Mouse (Mus musculus): ENCODE measurements around the gene Cxcr1. TPM values are rescaled to one million over a fixed set of nuclear protein-coding genes. Genes with fewer than 3 reads are reported as not detected.
A peak's percentile ranks its signal among the peaks of the same experiment; 100 is the strongest.

Cxcr1 gene
- polyA plus RNA-seq, 1 experiment from 2014 or later = not detected

DNA sequence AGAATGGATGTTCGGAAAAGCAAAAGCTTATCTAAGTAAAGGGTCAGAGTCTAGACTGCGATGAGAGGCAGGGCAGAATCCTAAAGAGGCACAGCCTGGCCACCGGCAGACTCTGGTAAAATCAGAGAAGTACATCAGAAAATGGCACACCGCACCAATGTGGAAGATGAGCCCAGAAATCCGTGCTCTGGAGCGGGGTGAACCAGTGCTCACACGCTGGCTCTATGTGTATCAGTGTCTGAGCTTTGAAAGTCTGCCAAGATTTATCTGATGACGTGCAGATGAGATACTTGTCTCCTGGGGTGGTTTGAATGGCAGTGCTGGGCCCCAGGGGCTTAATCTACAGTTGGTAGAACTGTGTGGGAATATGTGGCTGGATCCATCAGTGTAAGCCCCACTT is 4.6 kb upstream of the Cxcr1 start:
- Histone ChIP-seq H3K4me2 (replicated peaks; ENCODE audit: low read depth, low read length) (no peak overlapping the region), H3K9me3 (ENCODE audit: low read length) (no peaks in the 10 kb centered on the region), H3K36me3 (ENCODE audit: insufficient read depth, low read length) (no peaks in the 10 kb centered on the region), H3K4me1 (ENCODE audit: insufficient read depth, low read length) (no peaks in the 10 kb centered on the region), H3K27ac (ENCODE audit: low read length) (no peak overlapping the region), H3K4me3 (ENCODE audit: low read length) (no peak overlapping the region), H3K27me3 (ENCODE audit: insufficient read depth, low read length) (no peaks in the 10 kb centered on the region), H3K9ac (replicated peaks; ENCODE audit: low read length) (no peak overlapping the region)
- no peak for ATAC-seq (ENCODE audit: low FRiP score, low TSS enrichment)
- WGBS = 79% methylated on average over 8 of the region's 8 CpGs

GRCm38 (mm10) chr1:74197726-74198470 is 3.5 kb upstream of the Cxcr1 start:
- no peak for ATAC-seq (ENCODE audit: low FRiP score, low TSS enrichment)
- Histone ChIP-seq H3K27me3 (ENCODE audit: insufficient read depth, low read length) (no peaks in the 10 kb centered on the region), H3K9me3 (ENCODE audit: low read length) (no peaks in the 10 kb centered on the region), H3K4me1 (ENCODE audit: insufficient read depth, low read length) (no peaks in the 10 kb centered on the region), H3K27ac (ENCODE audit: low read length) (no peak overlapping the region), H3K36me3 (ENCODE audit: insufficient read depth, low read length) (no peaks in the 10 kb centered on the region), H3K4me3 (ENCODE audit: low read length) (no peak overlapping the region), H3K4me2 (replicated peaks; ENCODE audit: low read depth, low read length) (no peak overlapping the region), H3K9ac (replicated peaks; ENCODE audit: low read length) (no peak overlapping the region)
- 76% methylated on average over 12 of the region's 12 CpGs for WGBS

- no peak overlapping the region for H3K4me2 ChIP-seq (replicated peaks; ENCODE audit: low read depth, low read length)
- H3K4me1 ChIP-seq (ENCODE audit: insufficient read depth, low read length) = no peaks in the 10 kb centered on the region
- H3K27me3 ChIP-seq (ENCODE audit: insufficient read depth, low read length) = no peaks in the 10 kb centered on the region
- H3K27ac ChIP-seq (ENCODE audit: low read length) = peak overlapping the region; percentile 44; the same call in 1 of the 2 replicates
- H3K36me3 ChIP-seq (ENCODE audit: insufficient read depth, low read length) = no peaks in the 10 kb centered on the region
- peak; percentile 80 for ATAC-seq (ENCODE audit: low FRiP score, low TSS enrichment)
- H3K9ac ChIP-seq (replicated peaks; ENCODE audit: low read length) = no peak overlapping the region
- H3K9me3 ChIP-seq (ENCODE audit: low read length) = no peaks in the 10 kb centered on the region
- 74% methylated on average over 17 of the region's 17 CpGs for WGBS
- no peak overlapping the region for H3K4me3 ChIP-seq (ENCODE audit: low read length)
Observed at GRCm38 (mm10) chr1:74196621-74197419, 2.4 kb upstream of the Cxcr1 start.

DNA sequence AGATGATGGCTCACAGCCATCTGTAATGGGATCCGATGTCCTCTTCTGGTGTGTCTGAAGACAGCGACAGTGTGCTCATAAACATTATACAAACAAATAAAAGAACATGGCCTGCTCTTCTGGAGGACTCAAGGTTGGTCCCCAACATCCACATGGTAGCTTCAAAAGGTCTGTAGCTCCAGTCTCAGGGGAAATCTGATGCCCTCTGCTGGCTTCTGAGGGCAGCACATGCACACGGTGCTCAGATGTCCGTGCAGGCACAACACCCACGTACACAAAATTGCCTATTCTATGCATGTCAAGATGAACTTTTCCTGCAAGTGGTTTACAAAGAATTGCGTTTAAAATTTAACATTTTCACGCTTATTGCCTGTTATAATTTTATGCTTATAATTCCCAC is 1.5 kb upstream of the Cxcr1 start:
- no peaks in the 10 kb centered on the region for H3K4me1 ChIP-seq (ENCODE audit: insufficient read depth, low read length)
- ATAC-seq (ENCODE audit: low FRiP score, low TSS enrichment) = no peak
- H3K9ac ChIP-seq (replicated peaks; ENCODE audit: low read length) = no peak overlapping the region
- no peak overlapping the region for H3K27ac ChIP-seq (ENCODE audit: low read length)
- H3K9me3 ChIP-seq (ENCODE audit: low read length) = no peaks in the 10 kb centered on the region
- no peaks in the 10 kb centered on the region for H3K36me3 ChIP-seq (ENCODE audit: insufficient read depth, low read length)
- no peak overlapping the region for H3K4me3 ChIP-seq (ENCODE audit: low read length)
- H3K27me3 ChIP-seq (ENCODE audit: insufficient read depth, low read length) = no peaks in the 10 kb centered on the region
- 51% methylated on average over 7 of the region's 7 CpGs for WGBS
- no peak overlapping the region for H3K4me2 ChIP-seq (replicated peaks; ENCODE audit: low read depth, low read length)

- H3K4me3 ChIP-seq (ENCODE audit: low read length) = no peak overlapping the region
- no peaks in the 10 kb centered on the region for H3K4me1 ChIP-seq (ENCODE audit: insufficient read depth, low read length)
- ATAC-seq (ENCODE audit: low FRiP score, low TSS enrichment) = no peak
- no peaks in the 10 kb centered on the region for H3K36me3 ChIP-seq (ENCODE audit: insufficient read depth, low read length)
- 88% methylated on average over 2 of the region's 2 CpGs for WGBS
- no peak overlapping the region for H3K27ac ChIP-seq (ENCODE audit: low read length)
- H3K27me3 ChIP-seq (ENCODE audit: insufficient read depth, low read length) = no peaks in the 10 kb centered on the region
- no peak overlapping the region for H3K4me2 ChIP-seq (replicated peaks; ENCODE audit: low read depth, low read length)
- no peak overlapping the region for H3K9ac ChIP-seq (replicated peaks; ENCODE audit: low read length)
- H3K9me3 ChIP-seq (ENCODE audit: low read length) = no peaks in the 10 kb centered on the region
Observed at GRCm38 (mm10) chr1:74192711-74193110, 1.7 kb downstream of the Cxcr1 start.

- no peaks in the 10 kb centered on the region for H3K4me1 ChIP-seq (ENCODE audit: insufficient read depth, low read length)
- WGBS = 91% methylated on average over 7 of the region's 7 CpGs
- no peak for ATAC-seq (ENCODE audit: low FRiP score, low TSS enrichment)
- no peak overlapping the region for H3K27ac ChIP-seq (ENCODE audit: low read length)
- H3K36me3 ChIP-seq (ENCODE audit: insufficient read depth, low read length) = no peaks in the 10 kb centered on the region
- no peaks in the 10 kb centered on the region for H3K9me3 ChIP-seq (ENCODE audit: low read length)
- no peak overlapping the region for H3K4me3 ChIP-seq (ENCODE audit: low read length)
- no peak overlapping the region for H3K9ac ChIP-seq (replicated peaks; ENCODE audit: low read length)
- H3K4me2 ChIP-seq (replicated peaks; ENCODE audit: low read depth, low read length) = no peak overlapping the region
- no peaks in the 10 kb centered on the region for H3K27me3 ChIP-seq (ENCODE audit: insufficient read depth, low read length)
Observed at GRCm38 (mm10) chr1:74190471-74190870, 4.0 kb downstream of the Cxcr1 start.

GRCm38 (mm10) chr1:74183006-74183405 is 11.4 kb downstream of the Cxcr1 start:
- no peaks in the 10 kb centered on the region for H3K36me3 ChIP-seq (ENCODE audit: insufficient read depth, low read length)
- H3K9me3 ChIP-seq (ENCODE audit: low read length) = no peaks in the 10 kb centered on the region
- no peak overlapping the region for H3K4me2 ChIP-seq (replicated peaks; ENCODE audit: low read depth, low read length)
- H3K4me3 ChIP-seq (ENCODE audit: low read length) = no peak overlapping the region
- H3K4me1 ChIP-seq (ENCODE audit: insufficient read depth, low read length) = 0 out of 2 replicates have a peak, but pooled peaks cover 4% of the 10 kb centered on the region
- H3K9ac ChIP-seq (replicated peaks; ENCODE audit: low read length) = no peak overlapping the region
- H3K27ac ChIP-seq (ENCODE audit: low read length) = no peak overlapping the region
- H3K27me3 ChIP-seq (ENCODE audit: insufficient read depth, low read length) = no peaks in the 10 kb centered on the region
- 83% methylated on average over 2 of the region's 2 CpGs for WGBS
- no peak for ATAC-seq (ENCODE audit: low FRiP score, low TSS enrichment)

DNA sequence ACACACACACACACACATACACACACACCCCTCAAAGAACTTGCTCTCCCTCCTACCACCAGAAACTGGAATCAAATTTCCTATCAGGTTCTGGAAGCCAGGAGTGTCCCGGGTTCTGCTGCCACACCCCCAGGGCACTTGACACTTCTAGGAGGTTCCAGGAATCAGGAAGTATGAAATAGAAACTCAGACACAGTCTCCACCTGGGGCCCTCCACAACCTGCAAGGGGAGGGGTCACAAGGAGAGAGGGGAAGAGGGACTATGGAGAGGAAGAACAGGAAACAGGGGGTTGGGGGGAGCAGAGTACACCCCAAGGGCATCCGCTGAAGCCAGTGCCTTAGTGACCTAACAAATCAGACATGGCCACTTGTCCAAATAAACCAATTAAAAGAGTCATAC is 13.0 kb downstream of the Cxcr1 start:
- no peaks in the 10 kb centered on the region for H3K27me3 ChIP-seq (ENCODE audit: insufficient read depth, low read length)
- H3K9ac ChIP-seq (replicated peaks; ENCODE audit: low read length) = no peak overlapping the region
- H3K36me3 ChIP-seq (ENCODE audit: insufficient read depth, low read length) = no peaks in the 10 kb centered on the region
- WGBS = 39% methylated on average over 2 of the region's 2 CpGs
- H3K4me1 ChIP-seq (ENCODE audit: insufficient read depth, low read length) = 0 out of 2 replicates have a peak, but pooled peaks cover 4% of the 10 kb centered on the region
- H3K4me3 ChIP-seq (ENCODE audit: low read length) = no peak overlapping the region
- no peaks in the 10 kb centered on the region for H3K9me3 ChIP-seq (ENCODE audit: low read length)
- no peak for ATAC-seq (ENCODE audit: low FRiP score, low TSS enrichment)
- H3K4me2 ChIP-seq (replicated peaks; ENCODE audit: low read depth, low read length) = no peak overlapping the region
- no peak overlapping the region for H3K27ac ChIP-seq (ENCODE audit: low read length)

DNA sequence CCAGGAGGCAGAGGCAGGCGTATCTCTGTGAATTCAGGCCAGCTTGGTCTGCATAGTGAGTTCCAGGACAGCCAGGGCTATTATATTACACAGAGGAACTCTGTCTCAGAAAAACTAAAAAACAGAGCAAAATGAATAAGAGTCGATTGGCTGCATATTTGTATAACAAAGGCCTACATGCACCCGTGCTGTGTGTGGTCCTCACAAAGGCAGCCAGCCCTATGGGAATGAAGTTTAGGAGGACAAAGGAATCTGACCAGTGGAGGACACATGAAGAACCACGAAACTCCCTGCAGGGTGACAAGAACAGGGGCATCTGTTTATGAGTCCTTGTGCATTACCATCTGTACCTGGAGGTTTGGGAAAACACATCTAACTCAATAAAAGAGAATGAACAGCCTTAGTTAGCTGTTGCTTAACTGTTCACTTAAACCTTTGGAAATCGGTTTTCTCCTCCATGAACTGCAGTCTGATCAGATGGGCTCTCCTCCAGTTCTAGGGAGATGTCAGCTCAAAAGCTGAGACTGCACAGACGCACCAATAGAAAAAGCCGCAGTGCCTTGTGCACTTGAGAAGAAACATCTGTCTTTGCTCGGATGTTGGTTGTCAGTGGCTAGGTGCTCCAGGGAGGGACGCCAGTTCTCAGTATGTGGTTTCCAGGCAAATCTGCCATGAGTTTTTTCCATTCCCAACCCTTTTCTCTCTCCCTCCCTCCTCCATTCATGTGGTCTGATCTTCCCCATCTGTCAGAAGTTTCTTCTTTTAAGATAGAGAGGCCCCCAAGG is 14.6 kb downstream of the Cxcr1 start:
- H3K9me3 ChIP-seq (ENCODE audit: low read length) = no peaks in the 10 kb centered on the region
- H3K36me3 ChIP-seq (ENCODE audit: insufficient read depth, low read length) = no peaks in the 10 kb centered on the region
- 31% methylated on average over 9 of the region's 9 CpGs for WGBS
- peak; percentile 63; the same call in 1 of the 2 replicates for ATAC-seq (ENCODE audit: low FRiP score, low TSS enrichment)
- H3K4me2 ChIP-seq (replicated peaks; ENCODE audit: low read depth, low read length) = no peak overlapping the region
- no peak overlapping the region for H3K4me3 ChIP-seq (ENCODE audit: low read length)
- H3K9ac ChIP-seq (replicated peaks; ENCODE audit: low read length) = no peak overlapping the region
- H3K4me1 ChIP-seq (ENCODE audit: insufficient read depth, low read length) = 0 out of 2 replicates have a peak, but pooled peaks cover 4% of the 10 kb centered on the region
- peak overlapping the region; percentile 68 for H3K27ac ChIP-seq (ENCODE audit: low read length)
- H3K27me3 ChIP-seq (ENCODE audit: insufficient read depth, low read length) = no peaks in the 10 kb centered on the region
